Mouse (Mus musculus) testis, adult 2 months (tissue): ENCODE measurements around the gene Tcl1b4. TPM values are rescaled to one million over a fixed set of nuclear protein-coding genes. Genes with fewer than 3 reads are reported as not detected.
A peak's percentile ranks its signal among the peaks of the same experiment; 100 is the strongest.
"Not testable (repeated sequence)": the region's sequence is repeated elsewhere in the genome, so short reads cannot be mapped to it uniquely, and the experiment has no call there.

Experiments used
- H3K27ac ChIP-seq: fragments of 200-500 bp; 2 replicates; pipeline ENCODE4 v1.5.1; 2012; ENCODE audit warnings: low read depth, low read length; ENCODE audit not compliant: control insufficient read depth, insufficient read depth
- H3K27me3 ChIP-seq: fragments of 200-500 bp; 2 replicates; pipeline ENCODE4 v1.6.1; 2012; ENCODE audit warnings: mild to moderate bottlenecking, low read length, moderate library complexity; ENCODE audit not compliant: control insufficient read depth, insufficient read depth
- H3K36me3 ChIP-seq: fragments of 200-500 bp; 2 replicates; pipeline ENCODE4 v1.6.1; 2012; ENCODE audit warnings: mild to moderate bottlenecking, low read length; ENCODE audit not compliant: control insufficient read depth, insufficient read depth
- H3K4me1 ChIP-seq: fragments of 200-500 bp; 2 replicates; pipeline ENCODE4 v1.6.1; 2012; ENCODE audit warnings: low read length; ENCODE audit not compliant: control insufficient read depth, insufficient read depth
- H3K4me3 ChIP-seq: fragments of 200-500 bp; 2 replicates; pipeline ENCODE4 v1.5.1; 2012; ENCODE audit warnings: low read depth, mild to moderate bottlenecking, low read length, moderate library complexity, mixed read lengths; ENCODE audit not compliant: control insufficient read depth
- CTCF ChIP-seq: fragments of 200-500 bp; IDR thresholded peaks from 2 replicates; pipeline ENCODE4 v1.5.1; 2012; ENCODE audit warnings: low read depth, mild to moderate bottlenecking, inconsistent platforms, low read length, moderate library complexity; ENCODE audit not compliant: control insufficient read depth, insufficient read depth, insufficient replicate concordance
- POLR2A ChIP-seq: fragments of 200-500 bp; IDR thresholded peaks from 2 replicates; pipeline ENCODE4 v1.6.1; 2012; ENCODE audit warnings: low read depth, mild to moderate bottlenecking, inconsistent platforms, low read length, moderate library complexity; ENCODE audit not compliant: control insufficient read depth
- polyA plus RNA-seq: library from polyadenylated mRNA; depleted of rRNA; stranded (reverse); fragments of >200 nt; gene quantifications from 2 replicates; pipeline ENCODE4 v1.2.3, GENCODE M21; 2012; rRNA removed

Tcl1b4 gene
- 0.33 and 0.53 TPM in 2 replicates for polyA plus RNA-seq

- not testable (repeated sequence) for H3K27me3 ChIP-seq, H3K27ac ChIP-seq, H3K36me3 ChIP-seq, H3K4me3 ChIP-seq, H3K4me1 ChIP-seq
These were observed at the start of gene Tcl1b4 for GRCm38 (mm10) chr12:105201657-105202056. Gene Tcl1b4, plus strand, starts transcription at chr12:105201957.

GRCm38 (mm10) chr12:105155286-105155685 is 46.5 kb upstream of the Tcl1b4 start:
- H3K36me3 ChIP-seq: not testable (repeated sequence)

GRCm38 (mm10) chr12:105158842-105159241 is 42.9 kb upstream of the Tcl1b4 start:
- Histone ChIP-seq H3K27me3 (no peaks in the 10 kb centered on the region), H3K36me3 (no peaks in the 10 kb centered on the region), H3K27ac (no peak overlapping the region), H3K4me1 (no peaks in the 10 kb centered on the region), H3K4me3 (no peak overlapping the region)
- no peak for TF ChIP-seq CTCF
- TF ChIP-seq POLR2A: no peak

More at GRCm38 (mm10) chr12:105155286-105155685, 46.5 kb upstream of the Tcl1b4 start:
- not testable (repeated sequence) for H3K4me3 ChIP-seq, H3K27me3 ChIP-seq, H3K27ac ChIP-seq, H3K4me1 ChIP-seq

- TF ChIP-seq CTCF (no peak), POLR2A (no peak)
- Histone ChIP-seq H3K4me3 (no peak within 1 kb of the TSS), H3K36me3 (no peaks in the 10 kb centered on the region), H3K4me1 (no peaks in the 10 kb centered on the region), H3K27ac (no peak within 1 kb of the TSS), H3K27me3 (no peaks in the 10 kb centered on the region)
These were observed 42.4 kb upstream of the Tcl1b4 start, which contains the start of gene Tcl1b1 for GRCm38 (mm10) chr12:105159390-105159789. Gene Tcl1b1, plus strand, starts transcription at chr12:105159690.

GRCm38 (mm10) chr12:105166734-105167133 is 35.0 kb upstream of the Tcl1b4 start:
- H3K4me3 ChIP-seq: no peak overlapping the region
- H3K27ac ChIP-seq: no peak overlapping the region
- H3K36me3 ChIP-seq: no peaks in the 10 kb centered on the region
- TF ChIP-seq POLR2A: no peak
- TF ChIP-seq CTCF: no peak
- no peaks in the 10 kb centered on the region for H3K4me1 ChIP-seq
- no peaks in the 10 kb centered on the region for H3K27me3 ChIP-seq

- TF ChIP-seq CTCF: no peak
- TF ChIP-seq POLR2A: no peak
- H3K36me3 ChIP-seq: no peaks in the 10 kb centered on the region
- H3K4me1 ChIP-seq: no peaks in the 10 kb centered on the region
- H3K4me3 ChIP-seq: no peak overlapping the region
- H3K27ac ChIP-seq: no peak overlapping the region
- no peaks in the 10 kb centered on the region for H3K27me3 ChIP-seq
These were observed 28.4 kb upstream of the Tcl1b4 start for GRCm38 (mm10) chr12:105173366-105173765.

- TF ChIP-seq CTCF: peak; percentile 17; the same call in 1 of the 2 replicates
- not testable (repeated sequence) for H3K27me3 ChIP-seq, H3K36me3 ChIP-seq
These were observed 27.4 kb upstream of the Tcl1b4 start for GRCm38 (mm10) chr12:105174318-105174717.

GRCm38 (mm10) chr12:105176044-105176443 is 25.7 kb upstream of the Tcl1b4 start, which contains the start of gene Tcl1b5:
Gene Tcl1b5, plus strand, starts transcription at chr12:105176344.
- not testable (repeated sequence) for H3K4me3 ChIP-seq, H3K27me3 ChIP-seq

More at GRCm38 (mm10) chr12:105174318-105174717, 27.4 kb upstream of the Tcl1b4 start:
- H3K4me1 ChIP-seq, H3K27ac ChIP-seq, H3K4me3 ChIP-seq: not testable (repeated sequence)

GRCm38 (mm10) chr12:105181040-105181644 is 20.6 kb upstream of the Tcl1b4 start:
- H3K27me3 ChIP-seq, H3K4me1 ChIP-seq, H3K36me3 ChIP-seq, H3K27ac ChIP-seq, H3K4me3 ChIP-seq: not testable (repeated sequence)

More at GRCm38 (mm10) chr12:105176044-105176443, 25.7 kb upstream of the Tcl1b4 start, which contains the start of gene Tcl1b5:
- H3K4me1 ChIP-seq, H3K27ac ChIP-seq, H3K36me3 ChIP-seq: not testable (repeated sequence)
